Mouse (Mus musculus) cortical plate, adult 2 months (tissue): ENCODE results near the gene Minpp1.

Experiments
- CTCF ChIP-seq: fragments of 200-500 bp; IDR thresholded peaks from 2 replicates; pipeline ENCODE4 v1.5.1; 2011; ENCODE audit warnings: mild to moderate bottlenecking, control low read depth, low read length; ENCODE audit not compliant: insufficient read depth; ENCODE audit errors: extremely low read depth
- POLR2A ChIP-seq: fragments of 200-500 bp; IDR thresholded peaks from 2 replicates; pipeline ENCODE4 v1.6.1; 2011; ENCODE audit warnings: mild to moderate bottlenecking, low read length, control low read depth; ENCODE audit not compliant: insufficient read depth; ENCODE audit errors: extremely low read depth

- TF ChIP-seq CTCF, result no peak
- TF ChIP-seq POLR2A, result no peak
These were observed 19.1 kb upstream of the Minpp1 start, which contains the start of gene Rpl9-ps6 for GRCm38 (mm10) chr19:32466478-32466877.
